Mouse (Mus musculus) kidney, postnatal 14 days (tissue): Measurements from ENCODE around the gene Cyp11a1.

ENCODE experiments used
- DNase-seq: peaks from one replicate; pipeline ENCODE4 v3.0.0; 2022; ENCODE audit warnings: mixed read lengths

The Cyp11a1 gene

DNA sequence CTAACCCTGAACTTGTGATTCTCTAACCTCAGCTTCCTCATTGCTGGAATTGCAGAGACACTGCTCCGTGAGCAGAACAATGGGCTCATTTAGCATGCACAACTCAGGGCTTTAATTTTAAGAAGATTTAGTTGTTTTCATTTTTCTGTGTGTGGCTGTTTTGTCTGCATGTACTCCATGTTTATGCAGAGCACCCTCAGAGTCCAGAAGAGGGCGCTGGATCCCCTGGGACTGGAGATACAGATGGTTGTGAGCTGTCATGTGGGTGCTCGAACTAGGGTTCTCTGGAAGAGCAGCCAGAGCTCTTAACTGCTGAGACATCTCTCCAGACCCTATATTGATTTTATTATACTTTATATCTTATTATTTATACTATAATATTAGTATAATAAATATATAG, 3.4 kb downstream of the Cyp11a1 start:
- DNase-seq: no peak

DNA sequence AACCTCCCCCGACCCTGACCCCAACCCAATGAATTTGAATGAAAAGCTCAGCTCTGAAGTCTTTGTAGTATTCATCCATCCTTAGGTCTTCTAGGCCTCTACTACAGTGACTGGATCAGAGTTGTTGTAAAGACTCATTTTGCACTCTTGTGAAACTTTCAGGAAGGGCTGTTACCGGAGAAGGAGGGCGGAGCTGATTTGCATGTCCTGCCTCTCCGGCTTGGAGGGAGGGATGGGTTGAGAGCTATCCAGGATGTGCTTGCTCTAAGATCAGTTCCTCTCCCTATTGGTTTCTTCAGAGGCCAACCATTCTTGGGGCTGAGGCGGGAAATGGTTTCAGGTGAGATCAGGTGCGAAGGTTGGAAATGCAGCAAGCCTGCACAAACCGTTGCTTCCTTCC, 4.8 kb downstream of the Cyp11a1 start:
- no peak for DNase-seq

DNA sequence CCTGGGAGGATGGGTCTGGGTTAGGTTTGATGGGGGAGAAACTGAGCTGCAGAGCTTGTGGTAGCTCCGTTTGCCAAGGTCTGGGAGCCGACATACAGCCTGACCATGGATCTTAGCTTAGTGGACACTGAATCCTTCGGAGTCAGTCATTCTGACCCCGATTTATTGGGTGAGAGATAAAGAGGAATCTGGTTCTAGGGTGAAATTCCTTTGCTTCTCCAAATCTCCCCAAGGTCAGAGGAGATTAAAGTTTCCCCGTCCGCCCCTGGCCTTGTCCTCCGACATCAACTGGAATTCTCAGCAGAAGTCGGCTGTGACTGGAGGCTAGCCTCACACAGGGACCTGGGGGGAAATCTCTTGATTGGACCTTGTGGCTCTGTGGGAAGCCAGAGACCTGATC, 5.3 kb downstream of the Cyp11a1 start:
- no peak for DNase-seq

DNA sequence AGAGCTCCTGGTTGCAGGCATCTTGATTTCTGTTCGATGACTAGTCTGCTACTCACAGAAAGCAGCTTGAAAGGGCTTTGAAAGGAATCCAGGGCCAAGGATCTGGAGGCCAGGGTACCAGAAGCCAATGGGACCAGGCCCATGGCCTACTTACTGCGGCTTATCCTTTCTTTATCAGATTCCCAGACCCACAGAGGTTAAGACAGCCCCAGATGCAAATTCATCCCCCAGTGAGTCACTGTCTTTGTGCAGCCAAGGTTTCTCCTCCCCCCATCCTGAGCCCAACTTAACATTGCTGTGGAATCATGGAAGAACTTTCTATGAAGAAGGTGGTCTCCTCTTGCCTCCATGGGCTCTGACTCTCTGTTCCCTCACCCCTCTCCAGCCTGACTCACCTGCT, 6.3 kb downstream of the Cyp11a1 start:
- DNase-seq: no peak

DNA sequence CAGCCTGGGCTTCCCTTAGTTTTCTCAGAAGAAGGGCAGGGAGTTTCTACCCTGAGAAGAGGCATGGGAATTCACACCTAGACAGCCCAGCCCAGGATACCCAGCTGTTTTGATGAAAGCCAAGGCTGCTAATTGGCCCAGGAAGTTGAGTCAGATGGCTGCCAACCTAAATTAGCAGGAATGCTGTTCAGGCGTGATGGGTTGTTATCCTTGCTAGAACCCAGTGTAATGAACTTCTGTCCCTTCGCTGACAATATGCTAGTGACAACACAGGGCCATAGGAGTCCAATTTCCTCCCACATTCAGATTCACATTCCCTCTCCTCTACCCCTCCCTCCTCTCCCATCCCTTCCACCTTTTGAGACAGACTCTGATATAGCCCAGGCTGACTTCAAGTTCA, 6.7 kb downstream of the Cyp11a1 start:
- no peak for DNase-seq

DNA sequence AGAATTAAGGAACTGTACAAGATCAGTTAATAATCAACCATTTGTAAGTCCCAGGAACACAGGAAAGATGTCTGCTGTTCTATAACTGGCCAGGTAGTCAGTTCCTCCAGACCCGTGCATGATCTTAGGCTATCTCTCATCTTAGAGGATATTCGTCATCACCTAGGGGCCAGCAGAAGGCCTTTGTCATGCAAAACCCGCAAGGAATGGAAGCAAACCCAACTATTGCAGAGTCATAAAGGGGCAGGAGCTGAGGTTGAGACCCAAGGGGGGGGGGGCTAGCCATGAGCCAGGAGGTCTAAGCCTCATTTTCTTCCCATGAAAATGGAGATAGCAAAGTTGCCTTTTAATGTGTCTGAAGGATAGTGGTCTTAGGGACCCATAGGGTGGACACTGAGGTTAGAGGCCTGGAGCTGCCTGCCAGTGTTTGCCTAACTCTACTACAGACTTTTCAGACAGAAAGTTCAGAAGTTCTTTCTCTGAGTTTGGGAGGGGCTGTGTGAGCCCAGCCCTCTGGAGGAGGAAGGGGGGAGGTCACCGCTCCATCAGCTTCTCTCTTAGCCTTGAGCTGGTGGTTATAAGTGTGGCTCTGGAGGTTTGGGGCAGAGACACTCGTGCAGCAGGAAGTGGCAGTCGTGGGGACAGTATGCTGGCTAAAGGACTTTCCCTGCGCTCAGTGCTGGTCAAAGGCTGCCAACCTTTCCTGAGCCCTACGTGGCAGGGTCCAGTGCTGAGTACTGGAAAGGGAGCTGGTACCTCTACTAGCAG, 8.4 kb downstream of the Cyp11a1 start:
- no peak for DNase-seq

DNA sequence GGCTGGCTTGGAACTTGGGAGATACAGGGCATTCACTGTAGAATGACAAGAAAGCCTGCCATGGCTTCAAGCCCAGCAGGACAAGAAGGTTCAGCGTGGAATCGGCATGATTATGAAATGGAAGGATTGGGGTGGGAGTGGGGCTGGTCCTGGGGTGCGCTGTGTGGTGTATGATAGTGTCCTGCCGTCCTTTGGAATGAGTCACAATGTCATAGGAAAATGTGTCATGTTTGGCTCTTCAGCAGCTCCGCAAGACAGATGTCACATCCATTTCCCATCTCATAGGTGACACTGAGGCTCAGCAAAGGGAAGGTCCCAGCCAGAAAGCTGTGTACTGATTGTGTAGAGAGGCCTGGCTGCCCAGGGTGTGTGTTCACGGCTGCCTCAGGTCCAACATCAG, 9.6 kb downstream of the Cyp11a1 start:
- DNase-seq: no peak

DNA sequence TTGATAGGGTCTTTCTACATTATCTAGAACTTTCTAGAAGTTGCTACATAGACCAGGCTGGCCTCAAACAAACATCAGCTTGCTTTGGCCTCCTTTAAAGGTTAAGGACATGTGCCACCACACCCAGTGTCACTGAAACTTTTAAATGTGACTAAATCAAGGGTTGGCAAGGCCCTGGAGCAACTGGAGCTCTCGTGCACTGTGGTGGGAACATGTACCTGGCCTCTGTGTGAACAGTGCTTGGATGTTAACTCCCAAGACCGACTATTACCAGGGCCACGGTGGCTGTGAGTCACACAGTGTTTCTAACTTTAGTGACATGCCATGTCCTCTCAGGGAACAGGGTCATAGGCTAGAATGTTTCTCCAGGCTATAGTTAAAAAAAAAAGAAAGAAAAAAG, 10.8 kb downstream of the Cyp11a1 start:
- DNase-seq: no peak

DNA sequence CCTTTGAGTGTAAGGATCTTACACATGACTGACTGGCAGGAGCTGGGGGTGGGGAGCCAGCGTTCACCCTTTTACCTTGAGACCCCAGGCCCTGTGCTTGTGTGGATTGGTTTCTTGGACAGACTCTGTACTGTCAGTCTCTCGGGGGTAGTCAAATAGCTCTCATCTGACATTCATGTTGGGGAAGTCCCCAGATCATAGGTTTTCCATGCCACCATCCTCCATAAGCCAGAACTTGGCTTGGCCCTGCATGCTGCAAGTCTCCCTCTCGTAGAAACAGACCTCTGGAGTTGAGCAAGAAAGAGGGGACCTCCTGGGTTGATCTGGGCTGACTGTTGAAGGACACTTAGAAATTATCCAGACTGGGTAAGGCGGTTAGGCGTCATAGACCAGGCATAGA, 12.2 kb downstream of the Cyp11a1 start:
- DNase-seq: no peak

DNA sequence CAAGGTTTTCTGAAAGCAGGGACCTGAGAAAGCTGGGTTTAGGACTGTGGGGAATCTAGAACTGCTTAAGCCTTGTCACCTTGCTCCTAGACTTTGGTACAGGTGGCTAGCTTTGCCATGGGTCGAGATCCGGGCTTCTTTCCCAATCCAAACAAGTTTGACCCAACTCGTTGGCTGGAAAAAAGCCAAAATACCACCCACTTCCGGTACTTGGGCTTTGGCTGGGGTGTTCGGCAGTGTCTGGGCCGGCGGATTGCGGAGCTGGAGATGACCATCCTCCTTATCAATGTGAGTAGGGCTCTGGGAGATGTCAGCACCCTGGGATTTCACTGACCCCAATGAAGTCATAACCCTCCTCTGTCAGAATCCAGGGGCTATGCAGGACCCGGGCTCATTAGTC, 19.8 kb downstream of the Cyp11a1 start:
- DNase-seq: no peak

DNA sequence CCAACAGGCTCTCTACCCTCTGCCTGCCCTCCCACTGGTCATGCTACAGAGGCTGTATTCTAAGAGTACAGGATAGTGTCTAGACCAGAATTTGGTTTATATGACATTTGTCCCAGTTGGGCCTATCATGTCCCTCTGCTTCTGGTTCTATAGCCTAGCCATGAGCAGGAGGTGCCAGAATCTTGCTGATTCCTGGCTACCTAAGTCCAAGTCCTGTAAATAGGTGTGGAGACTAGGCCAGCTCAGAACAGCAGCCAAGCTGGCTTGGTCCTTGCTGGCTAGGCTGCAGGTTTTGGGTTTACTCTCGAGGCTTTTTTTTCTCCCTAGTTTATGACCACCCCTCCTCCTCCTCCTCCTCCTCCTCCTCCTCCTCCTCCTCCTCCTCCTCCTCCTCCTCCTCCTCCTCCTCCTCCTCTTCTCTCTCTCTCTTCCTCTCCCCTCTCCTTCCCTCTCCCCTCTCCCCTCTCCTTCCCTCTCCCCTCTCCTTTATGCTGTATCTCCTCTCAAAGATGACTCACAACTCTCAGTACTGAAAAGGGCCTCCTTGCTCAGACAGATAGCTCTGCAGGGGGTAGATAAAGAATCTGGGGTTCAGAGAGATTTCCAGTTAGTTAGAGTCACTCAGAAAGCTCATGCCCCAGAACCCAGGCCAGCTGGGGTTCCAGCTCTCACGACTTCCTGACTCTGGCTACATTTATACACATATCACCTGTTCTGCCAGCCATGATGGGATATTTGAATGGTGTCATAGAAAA, 21.4 kb downstream of the Cyp11a1 start:
- no peak for DNase-seq

DNA sequence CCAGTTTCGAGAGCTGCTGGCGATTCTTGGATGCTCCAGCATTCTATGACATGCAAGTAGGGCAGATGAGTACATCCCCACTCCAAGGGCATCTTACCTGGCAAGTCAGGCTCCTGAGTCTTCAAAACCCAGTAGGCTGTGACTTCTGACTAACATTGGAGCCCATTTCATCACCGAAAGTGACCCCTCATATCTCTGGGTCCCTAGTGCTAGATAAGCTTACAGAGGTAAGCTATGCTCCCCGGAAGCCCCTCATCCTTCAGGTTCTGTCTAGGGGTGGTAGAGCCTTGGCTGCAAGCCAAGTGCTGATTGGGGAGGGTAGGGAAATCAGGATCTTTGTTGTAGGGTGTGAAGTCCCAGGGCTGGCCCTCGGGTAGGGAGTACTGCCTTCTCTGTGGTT, 22.6 kb downstream of the Cyp11a1 start:
- no peak for DNase-seq

DNA sequence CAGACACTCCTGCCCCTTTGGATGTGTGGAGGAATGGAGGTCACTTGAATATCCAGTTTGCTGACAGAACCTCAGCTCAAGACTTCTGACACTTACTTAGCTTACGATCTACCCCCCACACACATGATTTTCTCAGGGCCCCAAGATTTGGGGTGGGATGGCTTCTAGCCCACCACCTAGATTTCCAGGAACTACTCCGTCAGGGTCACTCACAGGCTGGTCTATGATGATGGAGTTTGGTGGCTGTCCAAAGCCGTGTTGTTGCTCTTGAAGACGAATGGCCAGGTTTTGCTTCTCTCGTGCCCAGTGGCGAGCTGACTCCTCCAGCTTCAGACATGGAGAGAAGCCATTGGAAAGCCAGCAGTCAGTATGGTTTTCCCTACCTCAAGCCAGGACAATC, 23.4 kb downstream of the Cyp11a1 start:
- DNase-seq: no peak

DNA sequence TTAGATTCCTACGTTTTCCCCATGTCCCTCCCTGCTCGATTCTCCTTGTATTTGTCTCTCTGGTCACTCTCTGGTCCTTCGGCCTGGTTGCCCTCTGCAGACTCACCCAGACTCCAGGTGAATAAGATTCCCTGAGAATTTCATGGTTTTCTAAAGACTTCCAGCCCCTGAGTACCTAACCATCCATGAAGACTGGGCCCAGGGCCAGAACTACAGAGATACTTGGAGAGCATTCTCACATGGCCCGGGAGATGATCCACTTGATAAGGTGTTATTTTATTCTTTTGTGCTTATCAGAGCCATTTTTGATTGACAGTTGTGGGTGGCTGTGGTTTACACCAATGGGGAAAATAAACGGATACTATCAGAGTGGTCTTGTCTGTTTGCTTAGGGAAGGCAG, 25.7 kb downstream of the Cyp11a1 start:
- no peak for DNase-seq

DNA sequence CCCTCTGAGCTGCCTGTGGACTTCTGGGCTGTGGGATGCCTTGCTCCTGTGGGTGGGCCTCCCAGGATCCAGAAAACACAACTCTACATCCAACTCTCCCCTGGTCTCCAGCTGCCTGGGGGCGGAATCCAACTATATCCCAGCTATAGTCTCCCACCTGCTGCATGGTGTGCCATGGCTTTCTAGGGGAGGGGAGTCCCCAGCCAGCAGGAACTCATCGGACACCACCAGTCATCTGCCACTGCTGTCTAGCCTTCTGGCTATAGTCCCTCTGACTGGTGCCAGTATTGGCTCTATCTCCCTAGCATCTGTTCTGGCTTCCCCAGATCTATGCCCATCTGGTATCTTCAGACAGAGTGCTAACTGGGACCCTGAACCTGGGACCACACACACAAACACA, 29.3 kb downstream of the Cyp11a1 start:
- DNase-seq: no peak

DNA sequence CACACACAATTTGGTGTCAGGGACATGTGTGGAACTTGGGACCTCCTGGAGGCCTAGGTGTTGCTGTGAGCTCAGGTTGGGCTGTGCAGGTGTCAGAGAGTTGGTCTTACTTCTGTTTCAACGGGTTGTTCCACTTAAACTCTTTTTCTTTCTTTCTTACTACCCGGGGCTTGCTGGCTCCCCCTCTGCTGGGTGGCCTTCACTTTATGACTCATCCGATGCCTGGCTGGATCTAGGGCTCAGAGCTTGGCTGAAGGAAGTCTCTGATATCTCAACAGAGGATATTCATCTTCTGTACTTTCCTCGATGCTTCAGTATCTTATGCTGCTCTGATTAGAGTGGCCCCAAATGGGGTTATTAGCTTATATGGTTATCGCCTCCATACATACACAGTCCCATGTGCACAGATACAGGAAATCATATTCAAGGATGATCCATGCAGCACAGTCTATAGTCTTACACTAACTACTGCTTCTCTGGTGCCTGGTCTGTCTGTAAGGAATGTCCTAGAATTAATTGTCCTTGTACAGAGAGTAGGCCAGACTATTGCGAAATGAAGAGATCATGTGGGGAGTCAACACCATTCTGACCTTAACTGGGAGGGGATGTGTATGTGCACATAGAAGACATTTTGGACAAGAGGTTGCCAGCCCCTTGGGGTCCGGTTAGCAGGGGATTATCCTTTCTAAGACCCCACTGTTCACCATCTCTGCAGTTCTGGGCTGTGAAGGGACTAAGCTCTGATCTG, 29.9 kb downstream of the Cyp11a1 start:
- no peak for DNase-seq

DNA sequence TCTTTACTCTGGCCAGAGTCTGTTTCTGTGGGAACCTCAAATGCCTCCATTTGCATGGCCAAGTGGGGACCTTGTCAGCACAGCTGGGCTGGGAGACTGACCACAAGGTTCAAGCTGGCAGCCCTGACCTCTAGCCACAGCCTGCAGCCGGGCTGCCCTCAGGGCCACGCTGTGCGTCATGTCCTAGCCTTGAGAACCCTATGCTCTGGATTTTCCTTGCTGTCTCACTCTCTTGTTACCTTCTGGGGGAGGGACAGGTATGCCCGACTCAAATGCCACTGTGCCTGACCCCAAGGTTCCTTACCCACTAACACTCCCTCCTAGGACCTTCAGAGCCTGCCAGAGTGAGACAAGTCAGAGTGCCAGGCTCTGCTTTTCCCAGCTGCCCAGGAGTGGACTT, 30.8 kb downstream of the Cyp11a1 start:
- DNase-seq: no peak

DNA sequence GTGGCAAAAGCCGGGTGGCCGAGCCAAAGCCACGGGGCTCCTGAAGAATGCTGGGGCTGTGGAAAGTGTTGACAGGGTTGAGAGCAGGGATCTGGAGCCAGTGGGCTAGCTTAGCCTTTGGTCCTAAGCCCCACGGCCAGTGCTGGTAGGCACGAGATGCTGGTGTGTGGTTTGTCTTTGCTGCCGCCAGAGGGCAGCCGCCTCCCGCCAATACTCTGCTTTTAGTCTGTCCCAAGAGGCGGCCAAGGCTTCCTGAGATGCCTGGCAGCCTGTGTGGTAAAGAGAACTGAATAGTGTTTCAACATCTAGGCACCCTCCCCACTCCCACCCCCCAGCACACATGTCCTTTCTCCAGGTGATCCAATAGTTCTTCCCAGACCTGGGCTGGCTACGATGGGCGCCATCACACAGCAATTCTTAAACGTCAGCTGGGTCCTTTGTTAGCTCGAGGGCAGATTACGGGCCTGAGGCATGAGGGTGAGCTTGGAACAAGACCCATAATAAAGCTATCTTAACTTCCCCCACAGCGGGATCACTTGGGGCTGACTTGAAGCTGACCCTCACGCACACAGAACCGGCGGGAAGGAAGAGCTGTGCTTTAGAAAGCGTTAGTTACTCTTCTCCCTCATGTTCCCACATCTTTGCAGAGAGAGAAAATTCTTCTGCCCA, 32.4 kb downstream of the Cyp11a1 start:
- peak; percentile 86 for DNase-seq

DNA sequence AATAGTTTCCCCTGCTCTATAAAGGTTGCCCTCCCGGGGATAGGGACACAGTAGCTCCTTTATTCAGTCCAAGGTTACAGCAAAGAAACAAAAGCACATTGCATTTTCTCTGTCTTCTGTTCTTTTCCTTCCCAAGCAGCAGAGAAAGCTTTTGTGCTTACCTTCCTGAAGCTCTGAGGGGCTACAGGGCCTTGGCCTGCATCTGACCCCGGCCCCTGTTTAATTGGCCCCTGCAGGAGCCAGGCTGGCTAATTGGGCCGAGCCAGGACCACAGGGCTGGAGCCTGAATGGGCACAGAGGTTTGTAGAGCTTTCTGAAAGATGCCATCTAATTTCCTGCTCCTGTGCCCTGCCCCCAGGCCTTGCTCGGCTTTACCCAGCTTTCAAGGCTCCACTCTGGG, 34.8 kb downstream of the Cyp11a1 start:
- DNase-seq: no peak

DNA sequence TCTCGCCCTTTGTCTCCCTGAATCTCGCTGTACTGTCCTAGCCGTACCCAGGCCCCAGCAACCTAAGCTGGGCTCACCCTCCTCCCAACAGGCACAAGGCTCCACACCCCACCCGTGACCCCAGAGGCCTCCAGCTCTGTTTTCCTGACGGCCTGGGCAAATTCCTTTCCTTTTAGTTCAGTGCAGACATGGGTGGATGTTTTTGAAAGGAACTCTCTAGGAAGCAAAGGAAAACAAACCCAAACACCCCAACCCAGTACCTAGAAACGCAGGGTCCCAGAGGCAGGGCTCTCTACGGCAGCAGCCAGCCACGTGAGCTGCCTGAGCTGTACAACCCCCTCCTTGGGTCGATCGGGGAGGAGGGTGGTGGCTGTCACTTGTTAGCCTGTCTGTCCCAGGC, 36.2 kb downstream of the Cyp11a1 start:
- DNase-seq: no peak

DNA sequence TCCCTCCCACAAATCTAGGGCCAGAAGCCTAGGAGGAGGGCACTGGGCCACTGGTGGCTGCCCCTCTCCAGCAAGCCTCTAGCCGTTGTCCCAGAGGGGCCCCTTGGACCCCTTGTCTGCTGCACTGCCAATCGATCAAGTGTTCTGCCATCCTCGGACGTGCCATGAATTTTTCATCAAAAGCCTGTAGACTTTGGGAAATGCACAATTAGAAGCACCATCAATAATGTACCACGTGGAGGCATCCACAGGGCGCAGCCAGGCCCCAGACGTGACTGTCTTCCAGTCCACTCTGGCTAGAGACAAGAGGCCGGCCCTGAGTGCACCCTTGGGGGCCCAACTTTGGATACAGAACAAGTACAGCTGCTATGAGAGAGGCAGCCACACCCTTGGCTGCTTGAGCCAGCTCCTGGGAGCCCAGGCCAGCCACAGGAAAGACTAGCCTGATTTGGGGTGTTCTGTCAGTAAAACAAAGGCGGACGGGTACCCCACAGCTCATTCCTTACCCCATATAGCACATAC, 37.3 kb downstream of the Cyp11a1 start:
- DNase-seq: no peak

DNA sequence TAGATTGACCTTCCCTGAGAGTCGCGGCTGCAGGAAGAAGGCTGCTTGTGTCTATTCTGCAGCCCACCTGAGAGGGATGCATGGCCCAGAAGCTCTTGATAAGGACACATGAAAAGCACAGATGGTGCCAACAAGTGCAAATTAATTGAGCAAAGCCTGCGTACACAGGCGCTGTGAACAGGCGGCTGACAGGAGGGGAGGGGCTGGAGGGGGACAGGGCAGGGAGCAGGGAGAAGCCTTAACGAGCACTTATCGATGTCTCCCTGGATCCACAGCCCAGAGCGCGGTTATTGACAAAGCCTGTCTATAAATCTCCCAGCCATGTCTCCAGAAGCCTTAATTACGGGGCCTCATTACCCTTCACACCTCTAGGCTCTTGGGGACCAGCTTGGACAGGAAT, 38.6 kb downstream of the Cyp11a1 start:
- no peak for DNase-seq

DNA sequence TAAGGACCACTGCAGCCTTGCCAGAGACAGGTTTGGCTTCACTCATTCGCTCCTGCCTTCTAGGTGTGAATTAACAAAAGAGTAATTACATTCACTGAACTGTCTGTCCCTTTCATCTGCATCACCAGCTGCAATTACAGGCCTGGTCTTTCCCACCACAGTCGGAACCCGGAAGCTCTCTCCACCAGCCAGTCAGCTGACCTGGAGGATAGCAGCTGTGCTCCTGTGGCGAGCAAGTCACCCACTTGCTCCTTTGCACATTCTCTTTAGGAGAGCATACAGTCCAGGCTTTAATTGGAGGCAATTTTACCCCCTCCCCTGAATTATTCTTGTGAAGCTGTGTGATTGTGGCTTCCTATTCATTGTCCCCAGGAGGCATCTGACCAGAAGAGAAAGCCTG, 39.4 kb downstream of the Cyp11a1 start:
- DNase-seq: no peak
